Mouse (Mus musculus) liver, postnatal 0 days (tissue): ENCODE measurements around the gene Limch1.

Source experiments
- CTCF ChIP-seq: sonication (generic); IDR thresholded peaks from 2 replicates; pipeline ENCODE4 v1.5.1; 2016; ENCODE audit warnings: antibody characterized with exemption, low read depth
- EP300 ChIP-seq: IDR thresholded peaks from 2 replicates; pipeline ENCODE4 v1.6.1; 2016; ENCODE audit warnings: antibody characterized with exemption, low read depth, mild to moderate bottlenecking

GRCm38 (mm10) chr5:66791161-66791560 lies 45.5 kb downstream of the Limch1 start:
- no peak for TF ChIP-seq CTCF
- TF ChIP-seq EP300 = no peak
